Mouse (Mus musculus) intestine, embryonic 16.5 days (tissue): Measurements from ENCODE around the gene Plch2. TPM values are rescaled to one million over a fixed set of nuclear protein-coding genes. Genes with fewer than 3 reads are reported as not detected.

ENCODE experiments used
- ATAC-seq: fragments of 200-750 bp; cut with Nextera tagmentation; 2 replicates; pipeline ENCODE4 v1.8.0; 2017; ENCODE audit warnings: moderate TSS enrichment, moderate library complexity
- H3K27ac ChIP-seq: fragments of 300-500 bp; sonication (generic); 2 replicates; pipeline ENCODE4 v1.5.1; 2014; ENCODE audit warnings: mild to moderate bottlenecking, low read length
- H3K27me3 ChIP-seq: fragments of 300-500 bp; sonication (generic); replicated peaks from 2 replicates; pipeline ENCODE4 v1.6.1; 2014; ENCODE audit warnings: low read length, control low read depth, mixed read lengths; ENCODE audit not compliant: control insufficient read depth, insufficient read depth
- H3K36me3 ChIP-seq: fragments of 300-500 bp; sonication (generic); 2 replicates; pipeline ENCODE4 v1.6.1; 2014; ENCODE audit warnings: low read length, control low read depth; ENCODE audit not compliant: control insufficient read depth, insufficient read depth
- H3K4me1 ChIP-seq: fragments of 300-500 bp; sonication (generic); 2 replicates; pipeline ENCODE4 v1.6.1; 2014; ENCODE audit warnings: low read length, control low read depth, mixed read lengths; ENCODE audit not compliant: control insufficient read depth, insufficient read depth
- H3K4me2 ChIP-seq: fragments of 300-500 bp; sonication (generic); 2 replicates; pipeline ENCODE4 v1.6.1; 2014; ENCODE audit warnings: low read depth, low read length, control low read depth
- H3K4me3 ChIP-seq: fragments of 300-500 bp; sonication (generic); 2 replicates; pipeline ENCODE4 v1.5.1; 2014; ENCODE audit warnings: mild to moderate bottlenecking, low read length
- H3K9ac ChIP-seq: fragments of 300-500 bp; sonication (generic); 2 replicates; pipeline ENCODE4 v1.6.1; 2014; ENCODE audit warnings: low read depth, low read length
- H3K9me3 ChIP-seq: fragments of 300-500 bp; sonication (generic); 2 replicates; pipeline ENCODE4 v1.6.1; 2016; ENCODE audit warnings: low read length, control low read depth; ENCODE audit not compliant: control insufficient read depth
- WGBS: fragments of 180-500 bp; shearing (Covaris S2); extraction: QIAGEN DNeasy Blood & Tissue Kit; methylation state at CpG from one replicate; pipeline ENCODE4 v1.1.7; 2014; 5-methylcytosine and 5-hydroxymethylcytosine counted together
- polyA plus RNA-seq: library from polyadenylated mRNA; unstranded; fragments of >200 nt; fragmentation: Nextera tagmentation; extraction: Ambion mirVana; gene quantifications from 2 replicates; pipeline ENCODE4 v1.2.1, GENCODE M21; 2015

Gene Plch2
- polyA plus RNA-seq, 1 experiment from 2014 or later: 19.8 TPM

DNA sequence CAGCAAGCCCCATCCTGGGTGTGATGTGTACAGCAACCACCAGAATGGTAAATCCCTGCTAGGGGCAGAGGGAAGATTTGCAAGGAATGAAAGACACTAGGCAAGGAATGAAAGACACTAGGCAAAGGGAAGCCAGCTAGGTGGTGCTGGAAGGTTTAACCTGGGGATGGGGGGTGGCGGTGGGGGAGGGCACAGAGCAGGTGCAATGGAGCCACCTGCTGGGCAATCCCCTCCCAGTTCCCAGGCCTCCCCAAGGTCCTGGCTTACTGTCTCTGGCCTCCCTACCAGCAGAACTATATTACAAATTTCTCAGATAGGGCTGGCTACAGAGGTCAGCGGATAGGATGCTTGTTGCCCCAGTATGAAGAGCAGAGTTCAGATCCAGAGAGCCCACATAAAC is 7.9 kb upstream of the Plch2 start:
- no peaks in the 10 kb centered on the region for H3K9me3 ChIP-seq
- peak; percentile 7; the same call in 1 of the 2 replicates for ATAC-seq
- peak overlapping the region; percentile 54 for H3K4me2 ChIP-seq
- peak overlapping the region; percentile 93 for H3K27ac ChIP-seq
- H3K36me3 ChIP-seq: no peaks in the 10 kb centered on the region; the same call in 1 of the 2 replicates
- peak overlapping the region; percentile 38; the same call in 1 of the 2 replicates for H3K9ac ChIP-seq
- H3K4me1 ChIP-seq: peaks cover 20% of the 10 kb centered on the region
- no peaks in the 10 kb centered on the region for H3K27me3 ChIP-seq
- 45% methylated on average over 2 of the region's 2 CpGs for WGBS
- peak overlapping the region; percentile 49 for H3K4me3 ChIP-seq

DNA sequence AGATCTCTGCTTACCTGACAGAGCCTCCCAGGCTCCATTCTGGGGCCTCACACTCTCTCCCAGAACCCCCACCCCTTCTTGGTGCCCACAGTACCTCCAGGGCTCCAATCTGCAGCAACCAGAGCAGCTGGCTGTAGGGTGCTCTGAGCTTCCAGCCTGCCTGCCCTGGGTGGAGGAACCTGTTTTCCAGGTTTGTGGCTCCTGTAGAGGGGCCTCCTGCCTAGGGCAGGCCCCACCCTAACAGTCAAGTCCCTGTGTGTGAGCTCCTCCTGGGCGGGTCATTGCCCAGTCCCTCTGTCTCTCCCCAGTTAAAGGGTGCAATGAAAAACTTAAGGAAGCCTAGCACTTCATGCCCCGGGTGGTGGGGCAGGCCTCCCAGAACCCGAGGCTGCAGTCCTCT is 7.3 kb upstream of the Plch2 start:
- Histone ChIP-seq H3K27ac (peak overlapping the region; percentile 93), H3K4me1 (peaks cover 20% of the 10 kb centered on the region), H3K36me3 (no peaks in the 10 kb centered on the region; the same call in 1 of the 2 replicates), H3K9me3 (no peaks in the 10 kb centered on the region), H3K4me2 (peak overlapping the region; percentile 54), H3K9ac (peak overlapping the region; percentile 75), H3K27me3 (no peaks in the 10 kb centered on the region), H3K4me3 (peak overlapping the region; percentile 49)
- ATAC-seq: peak; percentile 80
- WGBS: 40% methylated on average over 3 of the region's 3 CpGs

DNA sequence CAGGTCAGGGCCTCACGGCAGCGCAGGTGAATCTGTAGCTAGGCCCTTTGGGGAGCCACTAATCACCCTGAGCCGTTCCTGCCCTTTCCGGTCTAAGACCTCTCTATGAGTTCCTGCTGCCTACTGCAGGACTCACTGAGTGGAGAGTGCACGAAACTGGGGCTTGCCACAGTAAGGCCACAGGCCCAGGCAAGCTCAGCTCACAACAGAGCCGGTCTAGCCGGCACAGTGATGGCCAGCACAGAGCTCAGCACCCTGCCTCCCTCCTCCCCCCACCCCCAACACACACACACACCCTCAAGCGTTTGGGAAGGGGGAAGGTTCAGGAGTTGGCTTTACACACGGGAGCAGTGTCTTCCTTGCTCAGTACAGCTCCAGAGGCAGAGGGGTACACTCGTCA is 1.7 kb upstream of the Plch2 start:
- no peaks in the 10 kb centered on the region for H3K27me3 ChIP-seq
- no peak overlapping the region; the same call in 1 of the 2 replicates for H3K9ac ChIP-seq
- WGBS: 37% methylated on average over 10 of the region's 10 CpGs
- H3K4me2 ChIP-seq: no peak overlapping the region
- H3K9me3 ChIP-seq: no peaks in the 10 kb centered on the region
- no peak overlapping the region for H3K27ac ChIP-seq
- no peak for ATAC-seq
- H3K4me1 ChIP-seq: peaks cover 21% of the 10 kb centered on the region
- H3K36me3 ChIP-seq: no peaks in the 10 kb centered on the region
- no peak overlapping the region for H3K4me3 ChIP-seq

DNA sequence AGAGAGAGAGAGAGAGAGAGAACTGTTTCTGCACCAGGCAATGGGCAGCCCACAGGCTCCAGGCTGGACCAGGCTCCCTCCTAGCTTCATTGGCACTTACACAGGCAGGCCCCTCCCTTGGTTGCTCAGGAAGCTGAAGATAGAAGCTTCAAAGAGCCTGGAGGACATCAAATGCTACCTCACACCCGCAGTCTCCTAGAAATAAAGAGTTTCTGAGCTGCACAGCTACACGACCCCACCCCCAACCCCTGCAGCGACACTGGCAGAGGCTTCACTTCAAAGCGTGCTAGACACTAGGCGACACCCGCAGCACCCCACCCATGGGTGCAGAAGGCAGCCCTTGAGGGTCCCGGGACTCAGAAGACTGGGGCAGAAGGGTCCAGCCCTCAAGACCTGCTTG is 6.5 kb downstream of the Plch2 start:
- Histone ChIP-seq H3K4me2 (no peak overlapping the region), H3K9me3 (no peaks in the 10 kb centered on the region), H3K36me3 (no peaks in the 10 kb centered on the region), H3K4me1 (no peaks in the 10 kb centered on the region), H3K27me3 (peaks cover 1% of the 10 kb centered on the region; the same call in 1 of the 2 replicates), H3K4me3 (no peak overlapping the region), H3K9ac (no peak overlapping the region), H3K27ac (no peak overlapping the region)
- WGBS: 72% methylated on average over 7 of the region's 7 CpGs
- no peak for ATAC-seq

DNA sequence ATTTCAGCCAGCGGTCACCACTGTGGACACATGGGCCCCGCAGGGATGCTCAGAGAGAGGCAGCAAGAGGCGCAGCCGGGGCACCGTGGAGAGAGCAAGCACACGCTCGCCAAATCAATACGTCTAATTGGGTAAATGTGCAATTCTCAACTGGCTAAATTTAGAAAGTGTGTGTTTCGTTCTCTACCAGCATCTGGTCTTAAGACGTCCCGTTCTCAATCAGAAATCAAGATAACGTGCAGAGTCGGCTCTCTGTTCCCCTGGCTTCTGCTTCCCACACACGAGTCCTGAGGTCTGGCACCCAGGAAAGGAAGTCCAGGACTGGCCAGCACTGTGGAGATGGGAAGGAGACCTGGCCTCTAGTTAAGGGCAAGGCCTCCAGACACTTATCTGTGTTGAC is 9.9 kb downstream of the Plch2 start:
- WGBS: 82% methylated on average over 14 of the region's 14 CpGs
- no peaks in the 10 kb centered on the region for H3K9me3 ChIP-seq
- H3K27me3 ChIP-seq: peaks cover 31% of the 10 kb centered on the region
- no peaks in the 10 kb centered on the region for H3K36me3 ChIP-seq
- H3K4me1 ChIP-seq: peaks cover 8% of the 10 kb centered on the region
- no peak overlapping the region for H3K9ac ChIP-seq
- ATAC-seq: no peak
- H3K27ac ChIP-seq: no peak overlapping the region
- no peak overlapping the region for H3K4me2 ChIP-seq
- no peak overlapping the region for H3K4me3 ChIP-seq

DNA sequence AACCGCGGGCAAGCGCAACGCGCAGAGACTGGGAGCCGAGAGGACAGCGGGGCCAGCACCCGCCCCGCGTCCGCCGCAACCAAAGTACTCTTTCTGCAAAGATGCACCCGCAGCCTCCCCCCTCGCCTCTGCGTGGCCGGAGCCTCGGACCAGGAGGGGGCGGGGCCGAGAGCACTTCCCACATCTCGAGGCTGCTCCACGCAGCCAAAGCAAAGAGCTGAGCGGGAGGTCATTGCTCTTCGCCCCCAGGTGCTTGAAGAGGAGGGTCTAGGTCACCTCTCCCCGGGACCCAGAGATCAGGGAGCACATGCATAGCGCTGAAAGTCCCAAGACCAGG is 13.3 kb downstream of the Plch2 start:
- H3K27me3 ChIP-seq: peaks cover 36% of the 10 kb centered on the region
- 0 out of 2 replicates have a peak overlapping the region, but pooled peaks have one; percentile 29 for H3K9ac ChIP-seq
- H3K9me3 ChIP-seq: no peaks in the 10 kb centered on the region
- 10% methylated on average over 25 of the region's 25 CpGs for WGBS
- no peak overlapping the region for H3K27ac ChIP-seq
- peaks cover 8% of the 10 kb centered on the region for H3K4me1 ChIP-seq
- peak overlapping the region; percentile 29 for H3K4me3 ChIP-seq
- peak overlapping the region; percentile 38 for H3K4me2 ChIP-seq
- no peak for ATAC-seq
- no peaks in the 10 kb centered on the region for H3K36me3 ChIP-seq

DNA sequence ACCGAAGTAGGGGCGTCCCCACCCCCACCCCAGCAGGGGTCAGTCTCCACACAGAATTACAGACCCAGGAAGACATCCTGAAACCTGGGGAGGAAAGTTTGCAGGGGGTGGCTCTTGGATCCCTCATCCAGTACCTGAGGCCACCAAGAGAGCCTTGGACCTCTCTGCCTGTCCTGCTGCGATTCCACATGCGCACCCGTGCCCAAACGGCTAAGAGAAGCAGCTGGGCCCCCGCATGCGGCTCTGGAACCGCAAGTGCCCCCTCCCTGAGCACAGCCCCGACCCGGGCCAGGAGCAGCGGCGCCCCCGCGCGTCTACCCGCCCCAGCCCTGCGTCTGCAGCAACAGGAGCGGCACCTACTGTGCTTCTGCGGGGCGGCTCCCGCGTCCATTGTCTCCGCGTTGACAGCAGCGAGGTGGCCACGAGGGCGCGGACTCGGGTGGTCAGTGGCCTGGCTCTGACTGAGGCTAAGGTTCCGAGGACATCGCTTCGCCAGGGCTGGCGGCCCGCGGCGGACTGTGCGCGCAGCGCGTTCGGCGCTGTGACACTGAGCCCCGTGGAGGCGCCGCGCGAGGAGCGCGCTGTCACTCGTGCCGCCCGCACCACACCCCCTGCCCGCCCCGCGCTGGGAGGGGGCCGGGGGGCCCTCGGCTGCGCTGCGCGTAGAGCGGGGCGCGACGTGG is 13.8 kb downstream of the Plch2 start:
- ATAC-seq: 0 out of 2 replicates have a peak, but pooled peaks have one; percentile 33
- WGBS: 15% methylated on average over 57 of the region's 65 CpGs
- peak overlapping the region; percentile 29 for H3K4me3 ChIP-seq

DNA sequence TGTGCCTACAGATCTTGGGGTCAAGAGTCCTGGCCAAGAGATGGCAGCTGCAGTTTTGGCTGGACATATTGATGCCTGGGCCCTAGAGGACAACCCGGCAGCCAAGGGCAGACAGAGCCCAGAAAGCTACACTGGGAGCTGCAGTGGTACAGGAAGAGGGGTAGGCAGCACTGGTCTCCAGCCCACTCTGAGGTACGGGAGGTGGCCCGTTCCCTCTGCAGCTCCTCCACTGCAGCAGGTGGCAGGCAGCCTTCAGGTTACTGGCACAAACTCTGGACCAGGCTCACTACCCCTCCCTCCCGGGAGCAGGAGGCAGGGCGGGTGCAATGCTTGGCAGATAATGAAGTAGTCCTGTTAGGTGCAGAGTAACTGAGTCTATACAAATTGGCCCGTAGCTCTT is 15.9 kb downstream of the Plch2 start:
- Histone ChIP-seq H3K36me3 (no peaks in the 10 kb centered on the region), H3K9ac (no peak overlapping the region), H3K4me1 (peaks cover 8% of the 10 kb centered on the region), H3K27ac (no peak overlapping the region), H3K4me2 (no peak overlapping the region), H3K4me3 (no peak overlapping the region), H3K9me3 (no peaks in the 10 kb centered on the region), H3K27me3 (peaks cover 36% of the 10 kb centered on the region)
- WGBS: 68% methylated on average over 6 of the region's 6 CpGs
- no peak for ATAC-seq

More for the DNA sequence above, 13.8 kb downstream of the Plch2 start:
- Histone ChIP-seq H3K27me3 (peaks cover 36% of the 10 kb centered on the region), H3K36me3 (no peaks in the 10 kb centered on the region), H3K27ac (no peak overlapping the region), H3K9me3 (no peaks in the 10 kb centered on the region), H3K4me2 (peak overlapping the region; percentile 38), H3K9ac (0 out of 2 replicates have a peak overlapping the region, but pooled peaks have one; percentile 29), H3K4me1 (peaks cover 8% of the 10 kb centered on the region)

DNA sequence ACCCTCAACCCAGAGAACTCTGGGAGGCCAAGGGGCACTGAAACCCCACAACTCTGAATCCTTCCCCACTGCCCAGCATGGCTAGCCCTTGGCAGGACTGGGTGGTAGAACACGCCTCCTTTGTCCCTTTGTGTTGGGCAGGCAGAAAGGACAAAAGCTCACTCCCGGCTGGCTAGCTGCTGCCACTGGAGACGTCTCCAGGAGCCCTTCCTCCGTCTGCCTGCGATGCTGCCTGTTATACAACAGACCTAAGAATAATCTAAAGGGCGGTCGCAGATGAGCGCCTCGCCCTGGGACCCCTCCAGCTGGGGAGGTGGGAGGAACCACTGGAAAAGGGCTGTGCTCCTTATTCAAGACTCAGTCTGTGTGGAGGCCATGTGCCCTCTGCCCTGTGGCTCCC is 16.4 kb downstream of the Plch2 start:
- Histone ChIP-seq H3K27me3 (peaks cover 36% of the 10 kb centered on the region), H3K4me1 (peaks cover 8% of the 10 kb centered on the region), H3K27ac (no peak overlapping the region), H3K36me3 (no peaks in the 10 kb centered on the region), H3K9me3 (no peaks in the 10 kb centered on the region), H3K4me3 (no peak overlapping the region), H3K9ac (no peak overlapping the region), H3K4me2 (no peak overlapping the region)
- no peak for ATAC-seq
- 52% methylated on average over 9 of the region's 9 CpGs for WGBS

DNA sequence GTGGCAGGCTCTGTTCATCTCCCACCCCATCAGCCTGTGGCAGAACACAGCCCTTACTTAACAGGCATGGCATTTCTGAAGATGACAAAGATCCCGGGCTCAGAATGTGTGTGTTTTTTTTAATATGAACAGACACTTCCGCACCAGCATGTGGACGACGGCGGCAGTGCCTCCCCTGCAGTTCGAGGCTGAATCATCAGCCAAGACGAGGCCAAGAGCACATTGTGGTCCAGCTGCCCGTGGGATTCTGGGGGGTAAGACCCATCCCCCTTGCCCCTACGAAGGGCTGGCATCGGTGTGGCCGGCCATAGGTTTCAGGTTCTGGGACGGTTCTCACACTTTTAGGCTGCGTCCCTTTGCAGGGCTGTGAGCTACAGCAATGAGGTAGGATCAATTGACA is 21.8 kb downstream of the Plch2 start:
- ATAC-seq: no peak
- WGBS: 72% methylated on average over 13 of the region's 13 CpGs

More for the DNA sequence above, 21.8 kb downstream of the Plch2 start:
- no peak overlapping the region for H3K4me2 ChIP-seq
- no peak overlapping the region for H3K9ac ChIP-seq
- no peaks in the 10 kb centered on the region for H3K4me1 ChIP-seq
- H3K36me3 ChIP-seq: no peaks in the 10 kb centered on the region
- no peaks in the 10 kb centered on the region for H3K27me3 ChIP-seq
- H3K9me3 ChIP-seq: no peaks in the 10 kb centered on the region
- no peak overlapping the region for H3K27ac ChIP-seq
- no peak overlapping the region for H3K4me3 ChIP-seq
